Mouse (Mus musculus) liver, adult 2 months (tissue): ENCODE data around the gene Hoxa4. TPM values are rescaled to one million over a fixed set of nuclear protein-coding genes. Genes with fewer than 3 reads are reported as not detected.

Experiments
- DNase-seq: peaks from one replicate; pipeline ENCODE4 v3.0.0-alpha.2; 2011; ENCODE audit warnings: low read depth, low spot score; ENCODE audit errors: extremely low read depth
- H3K27ac ChIP-seq: fragments of 200-500 bp; replicated peaks from 2 replicates; pipeline ENCODE4 v1.5.1; 2012; ENCODE audit warnings: low read depth, mild to moderate bottlenecking, control low read depth, inconsistent platforms, low read length; ENCODE audit not compliant: insufficient read depth
- H3K27me3 ChIP-seq: fragments of 200-500 bp; 2 replicates; pipeline ENCODE4 v1.6.1; 2012; ENCODE audit warnings: mild to moderate bottlenecking, moderate library complexity, low read length, inconsistent platforms; ENCODE audit not compliant: control insufficient read depth, insufficient read depth
- H3K36me3 ChIP-seq: fragments of 200-500 bp; 2 replicates; pipeline ENCODE4 v1.6.1; 2012; ENCODE audit warnings: low read length, inconsistent platforms; ENCODE audit not compliant: control insufficient read depth, insufficient read depth
- H3K4me1 ChIP-seq: fragments of 200-500 bp; 2 replicates; pipeline ENCODE4 v1.6.1; 2011; ENCODE audit warnings: low read length; ENCODE audit not compliant: control insufficient read depth, insufficient read depth
- H3K4me3 ChIP-seq: fragments of 200-500 bp; 2 replicates; pipeline ENCODE4 v1.5.1; 2011; ENCODE audit warnings: low read depth, mild to moderate bottlenecking, control low read depth, low read length, moderate library complexity; ENCODE audit not compliant: insufficient read depth
- H3K79me2 ChIP-seq: fragments of 200-500 bp; 2 replicates; pipeline ENCODE4 v1.6.1; 2012; ENCODE audit warnings: inconsistent platforms, mild to moderate bottlenecking, low read length, moderate library complexity; ENCODE audit not compliant: control insufficient read depth, insufficient read depth
- H3K9ac ChIP-seq: fragments of 200-500 bp; 2 replicates; pipeline ENCODE4 v1.6.1; 2012; ENCODE audit warnings: low read depth, mild to moderate bottlenecking, control low read depth, inconsistent platforms, low read length
- CTCF ChIP-seq: fragments of 200-500 bp; IDR thresholded peaks from 2 replicates; pipeline ENCODE4 v1.5.1; 2011; ENCODE audit warnings: low read depth, low read length, control low read depth
- POLR2A ChIP-seq: fragments of 200-500 bp; IDR thresholded peaks from 2 replicates; pipeline ENCODE4 v1.6.1; 2011; ENCODE audit warnings: low read length, control low read depth; ENCODE audit not compliant: insufficient read depth; ENCODE audit errors: extremely low read depth
- WGBS: fragments of 180-500 bp; shearing (Covaris S2); methylation state at CpG from one replicate; pipeline ENCODE4 v1.1.7; 2018; 5-methylcytosine and 5-hydroxymethylcytosine counted together
- polyA plus RNA-seq: library from polyadenylated mRNA; depleted of rRNA; stranded (reverse); fragments of >200 nt; gene quantifications from 2 replicates; pipeline ENCODE4 v1.2.3, GENCODE M21; 2012
- total RNA-seq: library from RNA; depleted of rRNA; stranded (reverse); fragments of >200 nt; gene quantifications from 2 replicates; pipeline ENCODE4 v1.2.3, GENCODE M21; 2014

The Hoxa4 gene
- total and polyA plus RNA-seq, 2 experiments = 0.23 to 0.28 TPM

- Histone ChIP-seq H3K36me3 (no peaks in the 10 kb centered on the region), H3K27ac (peak overlapping the region; percentile 53), H3K27me3 (peaks cover 8% of the 10 kb centered on the region; the same call in 1 of the 2 replicates), H3K4me1 (no peaks in the 10 kb centered on the region), H3K9ac (peak overlapping the region; percentile 31), H3K4me3 (peak overlapping the region; percentile 45), H3K79me2 (no peaks in the 10 kb centered on the region)
- DNase-seq = no peak
- WGBS = 11% methylated on average over 6 of the region's 6 CpGs
- TF ChIP-seq CTCF = no peak
- no peak for TF ChIP-seq POLR2A
These were observed 15.2 kb downstream of the Hoxa4 start for GRCm38 (mm10) chr6:52176391-52176790.

GRCm38 (mm10) chr6:52175864-52176263 lies 15.7 kb downstream of the Hoxa4 start:
- Histone ChIP-seq H3K27me3 (peaks cover 8% of the 10 kb centered on the region; the same call in 1 of the 2 replicates), H3K4me1 (no peaks in the 10 kb centered on the region), H3K4me3 (peak overlapping the region; percentile 45), H3K9ac (no peak overlapping the region; the same call in 1 of the 2 replicates), H3K36me3 (no peaks in the 10 kb centered on the region), H3K27ac (peak overlapping the region; percentile 53), H3K79me2 (no peaks in the 10 kb centered on the region)
- TF ChIP-seq POLR2A = no peak
- no peak for TF ChIP-seq CTCF
- WGBS = 6% methylated on average over 25 of the region's 35 CpGs
- DNase-seq = no peak

- Histone ChIP-seq H3K36me3 (no peaks in the 10 kb centered on the region), H3K4me3 (peak overlapping the region; percentile 49), H3K27ac (peak overlapping the region; percentile 34; the same call in 1 of the 2 replicates), H3K9ac (peak overlapping the region; percentile 67), H3K4me1 (no peaks in the 10 kb centered on the region), H3K27me3 (peaks cover 8% of the 10 kb centered on the region; the same call in 1 of the 2 replicates), H3K79me2 (no peaks in the 10 kb centered on the region)
- TF ChIP-seq POLR2A = no peak
- TF ChIP-seq CTCF = no peak
- DNase-seq = no peak
- WGBS = 4% methylated on average over 41 of the region's 41 CpGs
These were observed 16.4 kb downstream of the Hoxa4 start for GRCm38 (mm10) chr6:52174968-52175751.

GRCm38 (mm10) chr6:52173648-52174047 lies 17.9 kb downstream of the Hoxa4 start:
- Histone ChIP-seq H3K4me3 (no peak overlapping the region), H3K79me2 (no peaks in the 10 kb centered on the region), H3K27ac (no peak overlapping the region), H3K27me3 (peaks cover 8% of the 10 kb centered on the region; the same call in 1 of the 2 replicates), H3K9ac (no peak overlapping the region), H3K36me3 (no peaks in the 10 kb centered on the region), H3K4me1 (no peaks in the 10 kb centered on the region)
- DNase-seq = no peak
- no peak for TF ChIP-seq CTCF
- TF ChIP-seq POLR2A = no peak
- WGBS = 19% methylated on average over 4 of the region's 4 CpGs

- Histone ChIP-seq H3K27ac (no peak overlapping the region), H3K27me3 (peaks cover 11% of the 10 kb centered on the region; the same call in 1 of the 2 replicates), H3K4me1 (no peaks in the 10 kb centered on the region), H3K36me3 (no peaks in the 10 kb centered on the region), H3K79me2 (no peaks in the 10 kb centered on the region), H3K9ac (peak overlapping the region; percentile 9), H3K4me3 (peak overlapping the region; percentile 37; the same call in 1 of the 2 replicates)
- TF ChIP-seq POLR2A = no peak
- no peak for TF ChIP-seq CTCF
- DNase-seq = no peak
- 9% methylated on average over 35 of the region's 35 CpGs for WGBS
These were observed 19.1 kb downstream of the Hoxa4 start for GRCm38 (mm10) chr6:52172501-52172900.

- Histone ChIP-seq H3K4me3 (no peak overlapping the region), H3K9ac (no peak overlapping the region), H3K4me1 (no peaks in the 10 kb centered on the region; the same call in 1 of the 2 replicates), H3K79me2 (no peaks in the 10 kb centered on the region), H3K36me3 (no peaks in the 10 kb centered on the region), H3K27me3 (peaks cover 12% of the 10 kb centered on the region; the same call in 1 of the 2 replicates), H3K27ac (no peak overlapping the region)
- no peak for TF ChIP-seq CTCF
- TF ChIP-seq POLR2A = no peak
- WGBS = 31% methylated on average over 7 of the region's 7 CpGs
- no peak for DNase-seq
These were observed 19.6 kb downstream of the Hoxa4 start for GRCm38 (mm10) chr6:52171938-52172337.
